Mouse (Mus musculus) heart, adult 18-20 months (tissue): ENCODE measurements around the gene Fbxw20. TPM values are rescaled to one million over a fixed set of nuclear protein-coding genes. Genes with fewer than 3 reads are reported as not detected.
"Not testable (repeated sequence)": the region's sequence is repeated elsewhere in the genome, so short reads cannot be mapped to it uniquely, and the experiment has no call there.

Experiments used
- DNase-seq, 2 experiments: peaks; one replicate each; pipeline ENCODE4 v3.0.0; 2021 to 2022; ENCODE audit warnings: mixed read lengths in 1 of 2
- long read RNA-seq, 2 experiments: library from polyadenylated mRNA; stranded (forward); transcript quantifications; one replicate each; pipeline ENCODE4 v2.0.0; 2021
- total RNA-seq, 2 experiments: library from RNA; stranded (reverse); gene quantifications; 2 replicates each; pipeline ENCODE4 v1.2.3; 2021

The Fbxw20 gene
- total RNA-seq = not detected
- long read RNA-seq, experiment 1 = 0 reads
- long read RNA-seq, experiment 2 = 0 reads

DNA sequence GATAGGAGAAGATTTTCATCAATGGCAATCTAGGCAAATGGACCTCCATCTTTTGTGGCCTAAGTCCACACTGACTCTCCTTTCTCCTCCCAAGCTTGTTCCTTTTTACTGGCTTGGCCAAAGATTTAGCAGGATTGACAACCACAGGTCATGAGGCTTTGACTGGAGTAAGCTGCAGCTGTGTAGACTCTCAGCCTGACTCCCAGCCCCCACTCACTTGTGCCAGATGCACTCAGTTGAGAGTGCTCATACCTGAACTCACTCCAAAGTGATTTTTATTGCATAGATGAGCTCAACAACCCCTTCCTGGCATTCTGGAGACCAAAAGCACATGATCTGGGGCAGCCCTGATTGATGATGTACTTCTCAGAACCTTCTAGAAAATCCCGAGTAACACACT, at the start of gene Fbxw20:
Gene Fbxw20, minus strand, starts transcription at position 101 of the 400 bp plus-strand sequence.
- no peak for DNase-seq

DNA sequence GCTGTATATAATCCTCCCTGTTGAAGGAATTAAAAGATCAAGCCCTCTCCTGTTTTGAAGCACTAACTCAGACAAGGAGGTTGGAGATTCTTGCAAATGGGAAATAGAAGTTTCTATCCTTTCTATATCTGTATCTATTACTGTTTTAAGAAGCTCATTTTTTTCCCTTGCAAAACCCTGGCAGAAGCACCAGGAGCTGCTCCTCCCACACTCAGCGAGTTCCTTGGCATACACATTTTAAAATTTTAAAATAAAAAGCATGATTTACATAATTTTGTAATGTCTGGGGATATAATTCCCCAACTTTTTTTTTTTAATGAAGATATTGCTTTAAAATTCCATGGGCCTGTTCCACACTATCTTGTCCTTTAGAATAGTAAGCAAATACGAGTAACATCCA, 28.5 kb upstream of the Fbxw20 start:
- DNase-seq = no peak

DNA sequence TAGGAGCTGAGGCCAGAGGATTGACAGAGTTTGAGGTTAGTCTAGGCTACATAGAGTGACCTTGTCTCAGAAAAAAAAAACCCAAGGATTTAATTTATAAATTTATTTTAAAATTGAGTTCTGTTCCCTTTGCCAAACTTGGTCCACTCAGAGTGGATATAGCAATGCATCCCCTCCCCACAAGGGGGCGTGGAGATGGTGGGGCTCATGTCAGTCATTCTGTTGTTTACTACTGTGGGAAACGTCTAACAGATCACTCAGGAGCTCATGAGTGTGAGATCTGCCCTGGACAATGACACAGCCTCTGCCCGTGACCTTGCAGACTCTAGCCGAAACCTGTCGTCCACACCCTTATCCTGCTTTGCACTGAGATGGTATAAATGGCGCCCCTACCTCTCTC, 16.1 kb downstream of the Fbxw20 start:
- no peak for DNase-seq

DNA sequence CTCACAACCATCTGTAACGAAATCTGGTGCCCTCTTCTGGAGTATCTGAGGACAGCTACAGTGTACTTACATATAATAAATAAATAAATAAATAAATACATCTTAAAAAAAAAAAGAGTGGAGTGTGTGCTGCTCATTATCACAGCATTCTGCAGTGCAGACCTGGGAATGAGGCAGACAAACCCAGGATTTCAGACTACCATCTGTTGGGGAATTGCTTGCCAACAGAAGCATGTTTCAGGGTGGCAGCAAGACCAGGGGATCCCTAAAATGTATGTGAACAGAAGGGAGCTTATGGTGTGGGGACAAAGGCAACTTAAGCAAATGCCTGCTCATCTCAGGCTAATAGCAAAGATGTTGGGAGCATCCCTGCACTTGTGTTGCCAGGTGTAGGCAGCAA, 33.2 kb downstream of the Fbxw20 start:
- not testable (repeated sequence) for DNase-seq

GRCm38 (mm10) chr9:109200349-109200748, 34.2 kb downstream of the Fbxw20 start:
- no peak for DNase-seq

DNA sequence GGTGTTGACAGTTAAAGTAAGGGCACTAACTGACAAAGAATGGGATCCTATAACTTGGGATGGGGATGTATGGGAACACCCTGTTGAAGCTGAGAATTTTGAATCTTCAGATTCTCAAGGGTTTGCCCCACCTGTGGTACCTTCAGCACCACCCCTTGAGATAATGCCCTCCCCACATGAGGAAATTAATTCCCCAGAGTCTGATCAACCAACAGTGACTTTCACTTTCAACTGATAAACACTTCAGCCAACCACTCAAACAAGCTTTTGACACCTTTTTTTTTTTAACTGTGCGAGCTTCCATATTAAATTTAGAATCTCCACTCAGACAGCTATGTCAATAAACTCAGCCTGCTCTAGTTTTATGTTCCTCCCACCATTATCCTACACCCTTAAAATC, 35.2 kb downstream of the Fbxw20 start:
- DNase-seq = no peak

- DNase-seq = not testable (repeated sequence)
These were observed 38.7 kb downstream of the Fbxw20 start, which contains the start of gene Fbxw13 for GRCm38 (mm10) chr9:109195875-109196274. Gene Fbxw13, minus strand, starts transcription at chr9:109195975.

DNA sequence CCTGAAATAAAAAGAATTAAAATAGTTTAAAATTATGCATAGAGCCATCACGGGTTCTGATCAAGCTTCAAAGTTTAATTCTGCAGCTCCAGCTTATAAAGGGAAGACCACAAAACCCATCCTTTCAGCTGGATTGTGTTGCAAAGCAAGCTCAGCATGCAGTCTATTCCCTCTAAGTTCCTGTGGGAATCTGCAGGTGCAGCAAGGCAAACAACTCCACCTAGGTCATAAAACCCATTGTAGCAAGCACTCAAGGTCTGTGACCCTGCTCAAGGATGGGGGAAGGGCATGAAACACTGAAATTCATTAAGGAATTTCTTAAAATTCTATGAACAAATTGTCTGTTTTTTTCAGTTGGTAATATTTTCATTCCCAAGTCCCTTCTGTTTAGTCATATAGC, 57.3 kb downstream of the Fbxw20 start:
- no peak for DNase-seq

- DNase-seq = no peak
These were observed 58.3 kb downstream of the Fbxw20 start for GRCm38 (mm10) chr9:109176301-109176700.

Other genes with a start within 250 kb of the Fbxw20 start
- gene Ucn2, start 248.7 kb downstream of the Fbxw20 start, total RNA-seq = not detected
- gene Pfkfb4, start 243.0 kb downstream of the Fbxw20 start, total RNA-seq = 1 to 10 TPM; 1.3 to 1.6 TPM
- 10 to 100 TPM; 31.4 to 55.0 TPM for gene Shisa5, start 196.2 kb downstream of the Fbxw20 start, total RNA-seq
- 10 to 100 TPM; 13.6 to 17.2 TPM for gene Trex1, start 175.0 kb downstream of the Fbxw20 start, total RNA-seq
- 1 to 10 TPM; 8.1 to 9.8 TPM for gene Atrip, start 160.6 kb downstream of the Fbxw20 start, total RNA-seq
- 10 to 100 TPM; 11.4 to 14.3 TPM for gene Ccdc51, start 152.3 kb downstream of the Fbxw20 start, total RNA-seq
- gene Tma7, start 152.2 kb downstream of the Fbxw20 start, total RNA-seq = 100 to 1,000 TPM; 214 to 228 TPM
- gene Plxnb1, start 139.4 kb downstream of the Fbxw20 start, total RNA-seq = 10 to 100 TPM; 21.1 to 21.5 TPM
- not detected for gene Fbxw21, start 72.7 kb downstream of the Fbxw20 start, total RNA-seq
- gene Fbxw13, start 38.8 kb downstream of the Fbxw20 start, total RNA-seq = not detected
- gene Fbxw14, start 52.9 kb upstream of the Fbxw20 start, total RNA-seq = not detected
- not detected for gene Fbxw28, start 104.9 kb upstream of the Fbxw20 start, total RNA-seq
- not detected for gene Fbxw22, start 169.5 kb upstream of the Fbxw20 start, total RNA-seq
- not detected for gene Fbxw16, start 214.4 kb upstream of the Fbxw20 start, total RNA-seq